31 mouse cellular contexts compared by ENCODE assay signal in the genomic region with DNA sequence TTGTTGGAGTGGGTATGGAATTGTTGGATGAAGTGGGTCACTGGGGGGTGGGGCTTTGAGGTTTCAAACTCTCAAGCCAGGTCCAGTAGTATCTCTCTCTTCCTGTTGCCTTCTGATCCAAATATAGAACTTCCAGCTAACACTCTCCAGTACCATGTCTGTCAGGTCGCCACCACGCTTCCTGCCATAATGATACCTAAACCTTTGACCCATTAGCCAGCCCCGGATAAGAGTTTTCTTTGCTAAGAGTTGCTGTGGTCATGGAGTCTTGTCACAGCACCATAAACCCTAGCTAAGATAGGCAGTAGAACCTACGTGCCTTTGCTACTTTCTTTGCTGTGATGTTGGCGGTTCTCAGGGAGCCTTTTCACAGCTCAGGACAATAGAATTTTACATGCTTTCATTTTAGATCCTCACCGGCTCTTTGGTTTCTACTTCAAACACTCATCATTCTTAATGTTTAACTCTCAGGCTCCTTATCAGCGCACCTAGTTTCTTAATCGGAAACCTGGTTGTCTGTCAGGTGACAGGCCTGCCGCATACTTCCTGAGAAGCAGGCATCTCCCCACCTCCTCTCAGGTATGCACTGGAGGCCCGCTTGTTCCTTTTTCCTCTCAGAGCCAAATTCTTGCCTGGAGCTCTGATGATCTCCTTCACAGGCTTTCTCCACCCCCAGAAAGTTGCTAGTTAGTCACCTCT. TPM values are rescaled to one million over a fixed set of nuclear protein-coding genes. Genes with fewer than 3 reads are reported as not detected.
DNase-seq lines count a peak whose midpoint lies in the region; ATAC-seq and TF ChIP-seq lines count a peak whose summit lies in the region.
"Had no signal": no experiment of that assay in that cellular context is flagged by ENCODE, and none has a peak within 500 bp of the region (broad histone marks: within the 10 kb centered on the region; RNA-seq: fewer than 3 reads in every experiment).

No protein-coding gene starts in this region.

- H3K27ac ChIP-seq in kidney, embryonic 14.5 days (ENCODE audit: low read depth, low read length): no peak overlapping the region
- H3K27ac ChIP-seq in lung, embryonic 14.5 days (ENCODE audit: low read depth): no peak overlapping the region; the same call in 1 of the 2 replicates
- H3K27ac ChIP-seq: embryonic facial prominence, embryonic 12.5 days; forebrain, embryonic 10.5 days; forebrain, embryonic 15.5 days; heart, embryonic 13.5 days; liver, embryonic 14.5 days; midbrain, embryonic 10.5 days; stomach, postnatal 0 days had no signal

- intact Hi-C loops in left cerebral cortex, postnatal 14 days (cut with DNase I): no loop called here

- H3K27me3 ChIP-seq in kidney, embryonic 14.5 days (ENCODE audit: control insufficient read depth, insufficient read depth, low read length): no peaks in the 10 kb centered on the region
- no peaks in the 10 kb centered on the region for H3K27me3 ChIP-seq in lung, embryonic 14.5 days (ENCODE audit: insufficient read depth, low read length)
- H3K27me3 ChIP-seq: embryonic facial prominence, embryonic 12.5 days; forebrain, embryonic 15.5 days; heart, embryonic 13.5 days had no signal

- no peak overlapping the region for H3K4me3 ChIP-seq in kidney, embryonic 14.5 days (ENCODE audit: low read length)
- H3K4me3 ChIP-seq in lung, embryonic 14.5 days (ENCODE audit: low read depth, low read length): no peak overlapping the region
- H3K4me3 ChIP-seq: embryonic facial prominence, embryonic 12.5 days; forebrain, embryonic 10.5 days; forebrain, embryonic 15.5 days; heart, embryonic 13.5 days; midbrain, embryonic 10.5 days had no signal

- 0 out of 2 replicates have a peak, but pooled peaks have one; percentile 33 for ATAC-seq in kidney, embryonic 14.5 days (ENCODE audit: low FRiP score, low TSS enrichment)
- ATAC-seq in lung, embryonic 14.5 days (ENCODE audit: insufficient read depth): 0 out of 2 replicates have a peak, but pooled peaks have one; percentile 33
- ATAC-seq: forebrain, embryonic 15.5 days; hindbrain, embryonic 16.5 days; midbrain, embryonic 16.5 days had no signal

- no peaks in the 10 kb centered on the region for H3K9me3 ChIP-seq in kidney, embryonic 14.5 days (ENCODE audit: control insufficient read depth, low read length)
- no peaks in the 10 kb centered on the region for H3K9me3 ChIP-seq in lung, embryonic 14.5 days (ENCODE audit: low read depth, low read length)
- H3K9me3 ChIP-seq: embryonic facial prominence, embryonic 12.5 days; forebrain, embryonic 10.5 days; forebrain, embryonic 15.5 days; heart, embryonic 13.5 days; midbrain, embryonic 10.5 days had no signal

- no peaks in the 10 kb centered on the region for H3K36me3 ChIP-seq in kidney, embryonic 14.5 days (ENCODE audit: control insufficient read depth, insufficient read depth, low read length)
- no peaks in the 10 kb centered on the region for H3K36me3 ChIP-seq in lung, embryonic 14.5 days (ENCODE audit: insufficient read depth)
- H3K36me3 ChIP-seq: embryonic facial prominence, embryonic 12.5 days; forebrain, embryonic 10.5 days; forebrain, embryonic 15.5 days; G1E; heart, embryonic 13.5 days; midbrain, embryonic 10.5 days had no signal

- WGBS in kidney, embryonic 14.5 days: 82% methylated on average over 10 of the region's 10 CpGs
- 64% methylated on average over 10 of the region's 10 CpGs for WGBS in lung, embryonic 14.5 days

- H3K4me1 ChIP-seq in kidney, embryonic 14.5 days (ENCODE audit: control insufficient read depth, insufficient read depth, low read length): no peaks in the 10 kb centered on the region
- peaks cover 3% of the 10 kb centered on the region; the same call in 1 of the 2 replicates for H3K4me1 ChIP-seq in lung, embryonic 14.5 days (ENCODE audit: insufficient read depth)
- H3K4me1 ChIP-seq: embryonic facial prominence, embryonic 12.5 days had no signal

- H3K9ac ChIP-seq in kidney, embryonic 14.5 days (ENCODE audit: low read depth, low read length): no peak overlapping the region
- no peak overlapping the region for H3K9ac ChIP-seq in lung, embryonic 14.5 days
- H3K9ac ChIP-seq: embryonic facial prominence, embryonic 12.5 days; forebrain, embryonic 15.5 days; heart, embryonic 13.5 days; liver, embryonic 14.5 days had no signal

- TF ChIP-seq CTCF in lung, embryonic 14.5 days (IDR thresholded peaks at IDR 0.05; ENCODE audit: low read depth): no peak

- DNase-seq in kidney, postnatal 4 days: no peak
- DNase-seq in lung, embryonic 14.5 days: peak; percentile 36
- peak; percentile 20 for DNase-seq in lung, postnatal 14 days
- DNase-seq in gastrocnemius, postnatal 4 days (ENCODE audit: low spot score in 2 of 2): no peak
- DNase-seq in left cerebral cortex, postnatal 14 days (ENCODE audit: low spot score in 2 of 2): no peak
- DNase-seq in layer of hippocampus, adult 9-10 months (ENCODE audit: low spot score): no peak
- DNase-seq in T-cell, adult 2 months (ENCODE audit: low spot score): no peak
- DNase-seq: adrenal gland, postnatal 10 days; cerebellum, adult 11 months; cerebellum, adult 9-10 months; cerebellum, postnatal 36 days; heart, postnatal 10 days; kidney, adult 18-20 months; kidney, postnatal 36 days; layer of hippocampus, adult 9-11 months; liver; right cerebral cortex, adult 18-20 months; right cerebral cortex, postnatal 4 days; thymus, adult 2 months; thymus, postnatal 4 days had no signal

- no peak overlapping the region for H3K4me2 ChIP-seq in kidney, embryonic 14.5 days (replicated peaks; ENCODE audit: low read depth, low read length)
- no peak overlapping the region for H3K4me2 ChIP-seq in lung, embryonic 14.5 days
- H3K4me2 ChIP-seq: embryonic facial prominence, embryonic 12.5 days; forebrain, embryonic 15.5 days; heart, embryonic 13.5 days had no signal

RNA-seq across cellular contexts. Expression of gene Nfkb1, which starts 41.5 kb away (rescaled TPM):
- polyA plus RNA-seq in kidney, embryonic 14.5 days (2014; fragmentation: Nextera tagmentation; extraction: Ambion mirVana): 19.7 and 25.1 TPM in 2 replicates
- polyA plus RNA-seq in lung, embryonic 14.5 days (2014; fragmentation: Nextera tagmentation; extraction: Ambion mirVana): 34.4 and 34.8 TPM in 2 replicates
- 10 to 100 TPM; 36.1 to 37.0 TPM for total RNA-seq in gastrocnemius, postnatal 4 days (2021)
- total RNA-seq in left cerebral cortex, postnatal 14 days (2021): 10 to 100 TPM; 17.2 to 18.1 TPM

Comparison
In these comparisons a context has a peak if more than half of its experiments do, and no peak if none do; other contexts are left out.
1. DNase-seq: peak in lung, embryonic 14.5 days (single experiment) and lung, postnatal 14 days (single experiment); none in kidney, postnatal 4 days (0 of 2), gastrocnemius, postnatal 4 days (0 of 2), left cerebral cortex, postnatal 14 days (0 of 2), layer of hippocampus, adult 9-10 months (single experiment) and T-cell, adult 2 months (single experiment).